17 mouse cellular contexts compared by ENCODE assay signal in the genomic region with DNA sequence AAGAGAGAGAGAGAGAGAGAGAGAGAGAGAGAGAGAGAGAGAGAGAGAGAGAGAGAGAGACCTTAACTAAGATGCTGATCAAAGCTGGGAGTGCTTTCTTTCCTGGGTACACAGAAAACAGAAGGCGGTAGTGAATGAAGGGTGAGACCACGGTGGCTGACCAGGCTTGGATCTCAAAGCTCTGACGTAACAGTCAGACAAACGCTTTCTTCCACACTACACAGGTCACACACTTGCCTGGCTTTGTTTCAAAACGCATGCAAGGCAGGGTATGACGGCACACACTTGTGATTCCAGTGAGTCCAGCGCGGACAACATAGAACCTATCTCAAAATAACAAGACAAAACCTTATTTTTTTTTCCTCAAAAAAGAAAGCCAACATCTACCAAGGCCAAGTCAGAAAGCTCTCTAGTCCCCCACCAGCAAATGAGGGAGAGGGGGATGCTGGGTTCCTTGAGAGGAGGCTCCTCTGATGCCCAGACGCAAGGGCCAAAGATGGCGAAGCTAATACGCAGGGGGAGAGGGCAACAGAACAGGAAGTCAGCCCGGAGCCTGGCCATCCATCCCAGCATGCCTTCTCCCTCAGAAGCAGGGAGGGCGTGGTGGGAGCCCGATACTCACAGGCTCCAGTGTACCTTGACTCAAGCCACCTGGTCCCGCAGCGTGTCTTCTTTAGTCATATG.
"Had no signal": no experiment of that assay in that cellular context is flagged by ENCODE, and none has a peak within 500 bp of the region (broad histone marks: within the 10 kb centered on the region; RNA-seq: fewer than 3 reads in every experiment).

No protein-coding gene starts in this region.

- H3K9ac ChIP-seq: liver, embryonic 13.5 days; midbrain, embryonic 12.5 days; midbrain, embryonic 15.5 days; neural tube, embryonic 13.5 days had no signal

- DNase-seq: kidney, postnatal 25 days; layer of hippocampus, adult 9-11 months; liver, embryonic 13.5 days; lung, adult 2 months; lung, postnatal 14 days; lung, postnatal 4 days; retina, postnatal 1 day; spleen, adult 18-20 months; thymus, adult 2 months; thymus, postnatal 14 days; thymus, postnatal 4 days had no signal

- H3K36me3 ChIP-seq: liver, embryonic 13.5 days; midbrain, embryonic 12.5 days; midbrain, embryonic 15.5 days; neural tube, embryonic 13.5 days had no signal

- H3K4me1 ChIP-seq: liver, embryonic 13.5 days; midbrain, embryonic 12.5 days; midbrain, embryonic 15.5 days; neural tube, embryonic 13.5 days had no signal

- H3K4me3 ChIP-seq: layer of hippocampus, adult 2 months; liver, embryonic 13.5 days; midbrain, embryonic 12.5 days; midbrain, embryonic 15.5 days; myocyte; neural tube, embryonic 13.5 days had no signal

- H3K9me3 ChIP-seq: liver, embryonic 13.5 days; midbrain, embryonic 12.5 days; midbrain, embryonic 15.5 days; neural tube, embryonic 13.5 days had no signal

- H3K4me2 ChIP-seq: liver, embryonic 13.5 days; midbrain, embryonic 12.5 days; midbrain, embryonic 15.5 days; neural tube, embryonic 13.5 days had no signal

- ATAC-seq: midbrain, embryonic 15.5 days had no signal

- H3K27ac ChIP-seq: kidney, postnatal 0 days; layer of hippocampus, adult 2 months; liver, embryonic 13.5 days; midbrain, embryonic 12.5 days; midbrain, embryonic 15.5 days; neural tube, embryonic 13.5 days had no signal

- H3K27me3 ChIP-seq: liver, embryonic 13.5 days; midbrain, embryonic 12.5 days; midbrain, embryonic 15.5 days; neural tube, embryonic 13.5 days had no signal
